Mouse (Mus musculus) kidney, adult 2 months (tissue): Measurements from ENCODE around the gene Grik1.

ENCODE experiments used
- CTCF ChIP-seq: fragments of 200-500 bp; conservative IDR thresholded peaks from 2 replicates; pipeline ENCODE4 v1.5.1; 2011; ENCODE audit warnings: low read depth, mild to moderate bottlenecking, control low read depth, low read length, moderate library complexity, mixed read lengths; ENCODE audit not compliant: insufficient read depth, insufficient read length
- POLR2A ChIP-seq: fragments of 200-500 bp; IDR thresholded peaks from one replicate; pipeline ENCODE4 v1.6.1; 2011; ENCODE audit warnings: low read depth, low read length, control low read depth

DNA sequence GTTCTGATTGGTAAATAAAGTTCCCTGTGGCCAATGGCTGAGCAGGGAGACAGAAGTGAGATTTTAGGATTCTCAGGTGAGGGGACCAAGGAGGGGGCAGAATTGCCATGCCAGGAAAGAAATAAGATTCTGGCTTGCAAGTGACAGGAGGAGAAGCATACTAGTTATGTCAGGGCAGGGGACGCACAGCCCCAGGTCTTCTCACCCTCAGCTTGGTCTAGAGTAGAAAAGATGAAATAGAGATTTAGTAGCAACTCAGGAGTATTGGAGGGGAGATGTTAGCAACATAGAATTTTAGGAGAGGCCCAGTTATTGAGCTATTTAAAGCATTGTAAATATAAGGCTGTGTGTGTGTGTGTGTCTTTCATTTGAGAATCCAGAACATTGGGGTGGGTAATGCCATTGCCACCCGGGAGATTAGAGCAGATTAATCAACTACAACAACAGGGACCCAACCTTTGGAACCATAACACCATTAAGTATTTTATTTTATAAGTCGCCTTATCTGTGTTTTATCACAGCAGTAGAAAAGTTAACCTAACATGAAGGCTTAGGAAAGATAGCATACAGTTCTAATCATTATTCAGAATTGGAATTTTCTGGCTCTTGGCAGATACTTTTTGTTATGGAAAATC, 436.5 kb downstream of the Grik1 start:
- TF ChIP-seq POLR2A (no peak), CTCF (no peak)
